8 mouse cellular contexts compared by ENCODE assay signal in genomic region chr12:76709795-76710350, GRCm38 (mm10). TPM values are rescaled to one million over a fixed set of nuclear protein-coding genes. Genes with fewer than 3 reads are reported as not detected.
A peak's percentile ranks its signal among the peaks of the same experiment; 100 is the strongest.
DNase-seq lines count a peak whose midpoint lies in the region; ATAC-seq and TF ChIP-seq lines count a peak whose summit lies in the region.

No protein-coding gene starts in this region.

- no peaks in the 10 kb centered on the region for H3K4me1 ChIP-seq in lung, postnatal 0 days (ENCODE audit: insufficient read depth, low read depth, low read length)

- H3K27me3 ChIP-seq in lung, postnatal 0 days (replicated peaks; ENCODE audit: insufficient read depth, low read length): peaks cover 21% of the 10 kb centered on the region

- peak; percentile 82 for ATAC-seq in frontal cortex, adult (ENCODE audit: low TSS enrichment)
- peak; percentile 51 to 54; a peak in 3 of 4 replicates for ATAC-seq in hematopoietic stem cell, adult 5-6 weeks (replicated peaks in 1 of 2; ENCODE audit: insufficient read depth in 1 of 2, low FRiP score in 2 of 2, low TSS enrichment in 1 of 2, low read depth in 1 of 2, poor library complexity in 2 of 2, severe bottlenecking in 2 of 2)
- peak; percentile 76 for ATAC-seq in lung, postnatal 0 days

- TF ChIP-seq EP300 in lung, postnatal 0 days (IDR thresholded peaks at IDR 0.05): no peak

- peak overlapping the region; percentile 100 for H3K4me2 ChIP-seq in lung, postnatal 0 days (replicated peaks; ENCODE audit: low read depth, low read length)

- H3K27ac ChIP-seq in lung, postnatal 0 days (ENCODE audit: low read length): no peak overlapping the region

- TF ChIP-seq CTCF in lung, postnatal 0 days (IDR thresholded peaks at IDR 0.05): no peak

- WGBS in lung, postnatal 0 days: 2% methylated on average over 33 of the region's 55 CpGs

- no peaks in the 10 kb centered on the region for H3K36me3 ChIP-seq in lung, postnatal 0 days (ENCODE audit: insufficient read depth, low read length)

- H3K4me3 ChIP-seq in lung, postnatal 0 days (ENCODE audit: low read depth, low read length): peak overlapping the region; percentile 62

- H3K9me3 ChIP-seq in lung, postnatal 0 days (ENCODE audit: low read length): no peaks in the 10 kb centered on the region

- H3K9ac ChIP-seq in lung, postnatal 0 days (replicated peaks; ENCODE audit: low read depth): peak overlapping the region; percentile 12; the same call in 1 of the 2 replicates

- peak; percentile 77 for DNase-seq in MEL-GATA-1-ER (ENCODE audit: extremely low read depth, low read depth)
- peak; percentile 86 for DNase-seq in cerebellum, adult 11 months
- peak; percentile 85 for DNase-seq in layer of hippocampus, adult 9-11 months
- DNase-seq in lung, postnatal 0 days (ENCODE audit: low spot score): peak; percentile 48
- peak; percentile 11 for DNase-seq in ovary, postnatal 10 days (ENCODE audit: low spot score)
- peak; percentile 70 for DNase-seq in thymus, postnatal 0 days (ENCODE audit: low spot score)

RNA-seq across cellular contexts. Expression of gene Sptb, which starts 0.5 kb away (rescaled TPM):
- 1.0 and 7.2 TPM in 2 replicates for total RNA-seq in hematopoietic stem cell, adult 5-6 weeks (2017)
- polyA plus RNA-seq in lung, postnatal 0 days (2015; fragmentation: Nextera tagmentation; extraction: Ambion mirVana): 0.35 and 0.38 TPM in 2 replicates
- polyA plus RNA-seq in thymus, postnatal 0 days (2015; fragmentation: Nextera tagmentation; extraction: Ambion mirVana): 0.29 and 0.31 TPM in 2 replicates

RNA-seq across cellular contexts. Expression of gene Churc1, which starts 55.5 kb away (rescaled TPM):
- 28.8 and 55.6 TPM in 2 replicates for total RNA-seq in hematopoietic stem cell, adult 5-6 weeks (2017)
- polyA plus RNA-seq in lung, postnatal 0 days (2015; fragmentation: Nextera tagmentation; extraction: Ambion mirVana): 109 and 114 TPM in 2 replicates
- polyA plus RNA-seq in thymus, postnatal 0 days (2015; fragmentation: Nextera tagmentation; extraction: Ambion mirVana): 206 and 258 TPM in 2 replicates

RNA-seq across cellular contexts. Expression of gene Fntb, which starts 55.5 kb away (rescaled TPM):
- total RNA-seq in hematopoietic stem cell, adult 5-6 weeks (2017): 3.7 and 9.6 TPM in 2 replicates
- 15.8 and 18.9 TPM in 2 replicates for polyA plus RNA-seq in lung, postnatal 0 days (2015; fragmentation: Nextera tagmentation; extraction: Ambion mirVana)
- polyA plus RNA-seq in thymus, postnatal 0 days (2015; fragmentation: Nextera tagmentation; extraction: Ambion mirVana): 29.3 and 29.7 TPM in 2 replicates

Comparison
In these comparisons a context has a peak if more than half of its experiments do, and no peak if none do; other contexts are left out.
1. DNase-seq: peak in every context shown above with its lines; median percentile 86 in cerebellum, adult 11 months; 85 in layer of hippocampus, adult 9-11 months; 77 in MEL-GATA-1-ER; 70 in thymus, postnatal 0 days; 48 in lung, postnatal 0 days; 11 in ovary, postnatal 10 days.